Mouse (Mus musculus): ENCODE results near the gene Nr1h4. TPM values are rescaled to one million over a fixed set of nuclear protein-coding genes. Genes with fewer than 3 reads are reported as not detected.
A peak's percentile ranks its signal among the peaks of the same experiment; 100 is the strongest.
"Not testable (repeated sequence)": the region's sequence is repeated elsewhere in the genome, so short reads cannot be mapped to it uniquely, and the experiment has no call there.

Nr1h4 gene
- total RNA-seq (2021): 1 to 10 TPM in 1 of 2 experiments, under 1 TPM in 1; 0.72 to 1.1 TPM

DNA sequence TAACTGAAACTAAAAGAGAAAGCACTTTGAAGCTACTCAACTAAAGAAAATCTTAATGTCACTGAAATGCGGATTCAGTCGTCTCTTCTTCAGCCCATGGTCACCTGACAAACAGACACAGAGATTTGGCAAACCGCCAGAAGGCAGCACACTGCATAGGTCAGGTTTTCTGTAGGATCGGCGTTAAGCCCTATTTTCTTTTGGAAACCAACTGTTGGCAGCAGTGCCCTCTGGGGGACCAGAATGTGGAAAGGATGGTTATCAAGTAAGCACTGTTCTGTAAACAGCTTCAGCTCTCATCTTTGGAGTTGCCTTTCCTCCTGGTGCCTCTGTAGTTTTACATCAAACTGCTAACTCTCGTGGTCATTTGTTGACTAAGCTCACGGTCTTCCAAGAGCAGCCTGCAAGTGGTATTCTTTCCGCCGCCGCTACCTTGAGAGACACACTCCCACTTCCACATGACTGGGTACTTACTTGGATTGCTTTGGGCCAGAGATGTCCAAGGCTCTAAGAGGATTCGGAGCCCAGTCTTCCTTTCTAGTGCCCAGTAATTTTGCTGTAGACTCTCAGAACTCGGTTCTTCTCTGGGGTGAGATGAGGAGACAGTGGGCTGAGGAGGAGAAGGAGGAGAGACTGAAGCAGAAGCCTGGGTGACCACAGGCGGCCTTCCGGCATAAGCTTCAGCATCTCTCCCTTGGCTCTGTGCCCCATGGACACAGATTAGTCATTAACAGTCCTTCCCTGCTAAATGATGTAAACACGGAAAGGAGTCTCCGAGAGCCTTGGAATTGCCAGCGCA is at the start of gene Nr1h4:
Gene Nr1h4 (minus strand): TSS at position 657 of the 799 bp plus-strand sequence.
- intact Hi-C loops (cut with DNase I): loop anchor here (5.0 kb wide), 2 partner anchors 71 to 94 kb away; no protein-coding TSS in a partner anchor
- DNase-seq: peak; percentile 62 to 74

DNA sequence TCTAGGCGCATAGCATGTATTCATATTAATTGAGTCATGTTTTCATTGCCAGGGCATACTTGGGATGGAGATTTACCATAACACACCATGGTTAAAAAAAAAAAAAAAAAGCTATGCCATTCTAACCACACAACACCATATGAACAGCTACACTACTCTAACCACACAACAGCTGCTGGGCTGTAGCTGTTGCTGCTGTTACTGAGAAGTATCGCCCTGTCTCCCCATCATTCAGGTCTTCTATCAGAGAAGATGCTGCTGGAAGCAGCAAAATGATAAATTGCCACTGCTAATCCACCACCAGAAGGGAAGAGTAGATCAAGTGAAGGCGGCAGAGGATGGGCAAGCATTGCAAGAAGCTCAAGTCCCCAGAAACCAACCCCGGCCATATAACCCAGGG is 45.4 kb upstream of the Nr1h4 start:
- intact Hi-C loops (cut with DNase I): no loop called here
- no peak for DNase-seq

GRCm38 (mm10) chr10:89577666-89578065 is 44.3 kb upstream of the Nr1h4 start:
- no peak for DNase-seq
- intact Hi-C loops (cut with DNase I): no loop called here

DNA sequence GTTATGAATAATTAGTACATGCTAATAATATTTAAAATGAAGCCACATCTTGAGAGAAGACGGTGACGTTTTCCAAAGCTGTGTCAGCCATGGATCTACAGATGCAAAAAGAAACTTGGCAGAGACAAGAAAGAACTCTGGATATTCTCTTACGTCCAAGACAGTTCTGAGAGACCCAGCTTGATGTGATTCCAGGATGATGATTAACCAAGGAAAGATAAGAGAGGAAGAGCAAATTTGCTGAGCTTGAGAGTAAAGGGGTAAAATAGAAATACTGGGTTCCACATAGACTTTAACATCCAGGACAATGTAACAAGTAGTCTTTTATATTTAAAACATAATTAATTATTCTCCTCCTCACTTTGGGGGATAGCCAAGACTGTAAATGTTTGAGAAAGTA is 40.0 kb upstream of the Nr1h4 start:
- no peak for DNase-seq
- intact Hi-C loops (cut with DNase I): no loop called here

DNA sequence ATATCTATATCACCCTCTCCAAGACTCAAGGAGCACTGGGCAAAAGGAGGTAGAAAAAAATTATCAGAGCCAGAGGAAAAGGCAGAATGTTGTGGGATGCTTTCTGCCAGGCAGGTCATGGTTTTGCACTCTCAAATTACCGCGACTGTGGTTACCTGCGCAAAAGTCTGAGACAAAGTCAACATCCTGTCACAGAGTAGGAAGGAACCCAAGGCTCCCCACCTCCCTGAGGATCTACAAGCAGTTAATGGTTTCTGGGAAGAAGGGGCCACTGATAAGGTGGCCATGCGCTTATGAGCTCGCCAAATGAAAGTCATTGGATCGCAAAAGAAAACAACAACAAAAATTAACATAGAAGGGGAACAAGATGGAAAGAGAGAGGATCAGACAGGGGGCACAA is 39.6 kb upstream of the Nr1h4 start:
- no peak for DNase-seq
- intact Hi-C loops (cut with DNase I): no loop called here

GRCm38 (mm10) chr10:89567391-89567790 is 34.0 kb upstream of the Nr1h4 start:
- no peak for DNase-seq
- intact Hi-C loops (cut with DNase I): no loop called here

DNA sequence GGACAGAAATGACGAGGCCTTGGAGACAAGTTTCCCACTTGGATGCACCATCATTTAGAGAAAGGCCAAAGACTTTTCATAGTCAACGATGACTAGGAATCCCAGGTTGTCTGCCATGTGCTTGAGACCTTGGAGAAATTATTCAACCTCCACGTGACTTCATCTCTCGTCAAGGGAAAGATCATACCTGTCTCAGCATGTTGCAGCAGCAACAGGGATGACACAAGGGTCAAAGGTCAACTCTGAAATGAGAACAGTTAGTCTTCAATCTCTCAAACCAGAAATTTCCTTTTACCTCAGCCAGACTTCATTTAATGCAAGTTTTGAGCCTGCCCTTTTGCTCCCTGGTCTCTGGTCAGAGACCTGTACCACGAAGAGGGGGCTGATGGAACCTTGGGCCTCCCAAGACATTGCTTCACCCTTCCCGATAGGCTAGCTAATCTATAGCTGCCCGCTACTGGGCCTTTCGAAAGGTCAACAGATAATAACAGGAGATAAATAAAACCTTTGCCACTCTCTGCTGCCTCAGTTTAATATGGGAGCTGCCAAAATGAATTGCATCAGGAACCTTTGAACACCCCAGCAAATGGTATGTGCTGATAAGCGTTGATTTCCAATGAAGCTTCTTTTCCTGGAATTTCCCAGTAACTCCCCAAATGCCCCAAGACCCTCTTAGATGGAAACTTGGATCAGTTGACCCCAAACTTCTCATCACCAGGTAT is 32.1 kb upstream of the Nr1h4 start:
- no peak for DNase-seq

GRCm38 (mm10) chr10:89562113-89562512 is 28.7 kb upstream of the Nr1h4 start:
- intact Hi-C loops (cut with DNase I): no loop called here
- no peak for DNase-seq

More for the DNA sequence above, 32.1 kb upstream of the Nr1h4 start:
- intact Hi-C loops (cut with DNase I): no loop called here

DNA sequence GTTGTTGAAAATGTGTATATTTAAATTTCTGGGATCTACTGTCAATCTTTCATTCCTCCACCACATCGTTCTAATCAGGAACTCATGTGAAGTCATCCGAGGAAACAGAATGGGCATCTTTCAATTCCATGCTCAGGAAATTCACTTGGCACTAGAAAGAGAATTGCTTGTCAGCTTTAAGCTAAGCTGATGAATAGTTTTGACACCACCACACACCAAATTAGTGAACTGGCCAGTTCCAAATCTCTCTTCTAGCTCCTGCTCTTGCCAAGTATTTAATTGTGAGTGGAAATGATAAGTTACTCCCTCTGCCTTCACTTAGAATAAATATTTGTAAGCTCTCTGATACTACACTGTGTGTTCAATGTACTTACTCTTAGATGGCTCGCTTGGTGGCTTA is 26.0 kb upstream of the Nr1h4 start:
- intact Hi-C loops (cut with DNase I): no loop called here
- DNase-seq: no peak

DNA sequence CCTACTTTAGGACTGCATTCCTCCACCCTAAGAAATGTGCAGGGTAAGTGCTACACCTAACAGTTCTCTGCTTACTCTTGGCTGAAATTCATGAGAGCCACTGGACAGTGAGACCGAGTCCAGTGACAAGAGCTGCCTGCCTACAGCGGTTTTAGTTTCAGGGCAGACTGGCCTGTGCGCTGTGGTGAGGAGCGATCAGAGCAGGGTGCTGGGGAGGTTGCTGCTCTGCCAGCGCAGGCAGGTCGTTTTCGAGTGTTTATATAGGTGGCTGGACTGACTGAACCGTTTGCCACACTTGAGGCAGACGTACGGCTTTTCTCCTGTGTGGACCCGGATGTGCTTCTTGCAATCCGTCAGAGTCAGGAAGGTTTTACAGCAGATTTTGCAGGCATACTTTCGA is 21.5 kb upstream of the Nr1h4 start:
- DNase-seq; intact Hi-C loops (cut with DNase I): not testable (repeated sequence)

GRCm38 (mm10) chr10:89553855-89554254 is 20.5 kb upstream of the Nr1h4 start:
- intact Hi-C loops (cut with DNase I); DNase-seq: not testable (repeated sequence)

DNA sequence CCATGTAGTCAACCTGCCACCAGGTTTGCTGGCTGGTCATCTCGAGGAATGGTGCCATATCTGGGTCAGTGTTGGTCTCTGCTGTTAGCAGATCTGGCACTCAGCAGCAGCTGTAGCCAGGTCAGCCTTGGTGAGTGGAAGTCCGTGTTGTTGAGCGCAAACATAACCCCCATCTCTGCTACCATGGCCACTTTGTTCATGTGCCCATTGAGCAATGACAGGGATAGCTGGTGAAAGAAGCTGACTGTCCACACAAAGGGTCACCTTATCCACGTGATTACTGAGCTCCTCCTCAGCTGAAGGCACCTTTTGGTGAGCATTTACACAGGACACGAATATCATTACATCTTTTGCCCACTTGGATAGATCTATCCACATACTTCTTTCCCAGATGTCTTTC is 19.6 kb upstream of the Nr1h4 start:
- DNase-seq: no peak
- intact Hi-C loops (cut with DNase I): no loop called here

- no peak for DNase-seq
- intact Hi-C loops (cut with DNase I): no loop called here
These were observed 18.3 kb upstream of the Nr1h4 start for GRCm38 (mm10) chr10:89551657-89552056.

DNA sequence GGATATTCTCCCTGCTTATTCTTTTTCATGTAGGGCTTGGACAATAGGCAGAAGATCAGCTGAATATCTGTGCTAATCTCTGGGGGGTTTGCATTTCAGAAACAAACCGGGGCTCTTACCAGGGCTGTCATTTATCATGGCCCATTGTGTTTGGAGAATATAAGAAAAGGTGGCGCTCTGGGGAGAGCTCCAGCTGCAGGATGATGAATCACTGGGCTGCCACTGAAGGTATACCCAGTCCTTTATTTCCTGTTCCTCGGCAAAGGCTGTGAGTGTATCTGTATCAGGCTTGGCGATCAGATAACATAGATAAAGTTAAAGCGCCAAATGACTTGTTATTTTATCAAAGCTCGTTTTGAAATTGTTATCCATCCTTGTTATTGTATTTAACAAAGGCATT is 14.6 kb upstream of the Nr1h4 start:
- no peak for DNase-seq
- intact Hi-C loops (cut with DNase I): no loop called here

DNA sequence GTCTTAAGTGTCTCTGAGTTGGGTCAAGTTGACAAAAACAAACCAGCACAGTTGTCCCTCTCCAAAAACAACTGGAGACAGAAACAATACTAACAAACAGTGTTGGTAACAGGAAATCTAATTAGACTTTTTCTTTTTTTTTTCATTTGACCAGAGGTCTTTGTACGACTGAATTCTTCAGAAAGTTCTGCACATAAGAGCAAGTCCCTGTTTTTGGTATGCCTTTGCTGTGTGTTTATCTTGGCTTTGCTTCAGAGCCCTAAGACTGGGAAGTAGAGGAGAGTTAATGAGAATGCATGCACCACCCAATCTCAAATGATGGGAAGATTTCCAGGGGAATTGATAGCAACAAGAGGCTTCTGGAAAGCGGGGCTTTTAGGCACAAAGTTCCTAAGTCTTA is 13.6 kb upstream of the Nr1h4 start:
- intact Hi-C loops (cut with DNase I): no loop called here
- no peak for DNase-seq

DNA sequence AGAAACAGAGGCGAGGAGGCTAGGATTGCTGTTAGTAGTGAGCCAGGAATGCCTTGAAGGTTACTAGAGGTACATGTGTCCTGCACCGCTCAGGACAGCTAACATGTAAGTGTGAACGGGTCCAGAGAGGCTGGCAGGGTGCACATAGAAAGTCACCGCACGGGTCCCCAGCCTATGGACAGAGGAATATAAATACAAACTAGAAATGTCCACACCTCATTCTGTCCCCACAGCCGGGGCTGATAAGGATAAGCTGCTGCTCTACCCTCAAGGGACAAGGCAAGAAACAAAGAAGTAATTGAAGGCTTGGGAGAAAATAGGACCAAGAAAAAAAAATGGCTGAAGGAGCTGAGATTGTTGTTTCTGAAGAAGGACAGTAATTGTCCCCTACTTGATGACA is 10.5 kb upstream of the Nr1h4 start:
- peak in 1 of 2 experiments; percentile 39 for DNase-seq
- intact Hi-C loops (cut with DNase I): no loop called here

- DNase-seq: no peak
- intact Hi-C loops (cut with DNase I): no loop called here
These were observed 8.9 kb upstream of the Nr1h4 start for GRCm38 (mm10) chr10:89542321-89542720.

GRCm38 (mm10) chr10:89532451-89532850 is 934 bp downstream of the Nr1h4 start:
- peak in 1 of 2 experiments; percentile 11 for DNase-seq
- intact Hi-C loops (cut with DNase I): loop anchor here (5.0 kb wide), 2 partner anchors 70 to 95 kb away; no protein-coding TSS in a partner anchor

GRCm38 (mm10) chr10:89531976-89532375 is 1.4 kb downstream of the Nr1h4 start:
- intact Hi-C loops (cut with DNase I): loop anchor here (5.0 kb wide), 2 partner anchors 70 to 95 kb away; no protein-coding TSS in a partner anchor

DNA sequence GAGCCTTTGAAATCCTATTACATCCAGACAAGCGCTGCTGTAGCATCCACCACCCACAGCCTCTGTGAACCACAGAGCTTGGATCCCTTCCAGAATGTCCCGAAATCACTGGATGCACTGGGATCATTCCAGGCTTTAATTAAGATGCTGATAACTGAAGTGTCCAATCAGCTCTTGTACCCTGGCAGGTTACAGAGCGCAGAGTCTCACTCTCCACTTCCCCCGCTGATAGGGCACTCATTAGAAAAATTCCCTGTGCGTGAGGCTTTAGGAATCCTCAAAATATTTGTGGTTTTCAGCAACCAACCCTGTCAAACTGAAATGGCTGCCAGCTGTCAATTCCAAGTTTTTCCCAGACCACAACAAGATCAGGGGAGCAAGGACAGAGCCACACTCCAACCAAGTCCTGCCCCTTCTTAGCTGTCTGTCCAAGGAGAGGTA is 2.2 kb downstream of the Nr1h4 start:
- intact Hi-C loops (cut with DNase I): loop anchor here (5.0 kb wide), 2 partner anchors 69 to 96 kb away; no protein-coding TSS in a partner anchor
- DNase-seq: peak; percentile 78 to 80

More at GRCm38 (mm10) chr10:89531976-89532375, 1.4 kb downstream of the Nr1h4 start:
- DNase-seq: peak in 1 of 2 experiments; percentile 13

DNA sequence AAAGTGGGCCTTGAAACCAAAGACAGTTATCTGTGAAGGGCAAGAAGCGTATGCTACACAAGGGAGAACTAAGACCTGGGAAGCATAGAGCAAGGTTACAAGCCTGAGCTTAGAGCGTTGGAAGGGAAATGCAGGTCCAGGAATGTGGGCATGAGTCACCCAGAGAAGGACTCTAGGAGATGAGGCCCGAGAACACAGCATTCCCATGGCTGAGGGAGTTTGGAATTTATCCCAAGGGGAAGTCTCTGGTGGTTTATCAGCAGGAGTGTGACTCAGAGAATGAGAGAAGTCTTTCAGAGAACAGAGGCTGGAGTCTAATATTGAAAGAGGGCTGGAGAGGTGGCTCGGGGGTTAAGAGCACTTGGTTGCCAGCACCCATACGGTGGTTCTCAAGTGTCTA is 6.3 kb downstream of the Nr1h4 start:
- intact Hi-C loops (cut with DNase I): no loop called here
- DNase-seq: peak; percentile 71 to 73

GRCm38 (mm10) chr10:89525823-89526222 is 7.6 kb downstream of the Nr1h4 start:
- DNase-seq: no peak
- intact Hi-C loops (cut with DNase I): no loop called here
